Mouse (Mus musculus) liver, postnatal 0 days (tissue): ENCODE data around the gene St6galnac3.

Experiments used
- CTCF ChIP-seq: sonication (generic); IDR thresholded peaks from 2 replicates; pipeline ENCODE4 v1.5.1; 2016; ENCODE audit warnings: antibody characterized with exemption, low read depth
- EP300 ChIP-seq: IDR thresholded peaks from 2 replicates; pipeline ENCODE4 v1.6.1; 2016; ENCODE audit warnings: antibody characterized with exemption, low read depth, mild to moderate bottlenecking

- no peak for TF ChIP-seq CTCF
- TF ChIP-seq EP300, result no peak
Observed at GRCm38 (mm10) chr3:153292363-153292762, 432.6 kb downstream of the St6galnac3 start.
